Mouse (Mus musculus): ENCODE results near the gene Nme2.
A peak's percentile ranks its signal among the peaks of the same experiment; 100 is the strongest.
"Not testable (repeated sequence)": the region's sequence is repeated elsewhere in the genome, so short reads cannot be mapped to it uniquely, and the experiment has no call there.

Gene Nme2

GRCm38 (mm10) chr11:93967381-93967780 lies 11.3 kb upstream of the Nme2 start:
- DNase-seq (ENCODE audit: low spot score), result no peak

GRCm38 (mm10) chr11:93965391-93965790 lies 9.3 kb upstream of the Nme2 start:
- no peak for DNase-seq (ENCODE audit: low spot score)

DNA sequence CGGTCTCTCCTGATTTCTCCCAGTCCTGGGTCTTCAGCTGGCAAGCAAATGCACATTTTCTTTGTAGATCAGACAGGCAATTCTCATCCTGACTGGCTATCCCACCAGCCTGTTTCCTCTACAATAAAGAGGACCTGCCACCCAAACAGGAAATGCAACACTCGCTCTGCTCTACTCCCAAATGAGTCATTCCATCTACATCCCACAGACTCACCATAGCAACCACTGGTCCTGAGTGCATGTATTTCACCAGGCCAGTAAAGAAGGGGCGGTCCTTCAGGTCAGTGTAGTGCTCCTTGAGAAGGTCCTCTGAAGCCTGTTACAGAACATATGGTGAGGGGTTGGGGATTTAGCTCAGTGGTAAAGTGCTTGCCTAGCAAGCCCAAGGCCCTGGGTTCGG lies 7.0 kb upstream of the Nme2 start:
- DNase-seq (ENCODE audit: low spot score), result no peak

DNA sequence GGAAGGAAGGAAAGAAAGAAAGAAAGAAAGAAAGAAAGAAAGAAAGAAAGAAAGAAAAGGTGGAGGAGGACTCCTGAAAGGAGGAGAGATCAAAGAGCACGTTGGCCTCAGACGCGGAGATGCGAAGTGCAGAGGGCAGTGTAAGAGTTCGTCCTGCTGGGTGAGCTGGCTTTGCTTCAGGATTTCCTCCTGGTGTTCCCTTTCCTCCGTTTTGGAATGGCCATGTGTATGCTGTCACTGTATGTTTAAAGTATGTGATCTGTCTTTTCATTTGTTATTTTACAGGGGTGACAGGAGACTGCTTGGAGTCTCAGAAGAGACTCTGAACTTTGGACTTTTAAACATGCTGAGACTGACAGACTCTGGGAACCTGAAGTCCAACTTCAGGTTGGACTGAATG lies 5.4 kb upstream of the Nme2 start:
- DNase-seq (ENCODE audit: low spot score), result no peak

DNA sequence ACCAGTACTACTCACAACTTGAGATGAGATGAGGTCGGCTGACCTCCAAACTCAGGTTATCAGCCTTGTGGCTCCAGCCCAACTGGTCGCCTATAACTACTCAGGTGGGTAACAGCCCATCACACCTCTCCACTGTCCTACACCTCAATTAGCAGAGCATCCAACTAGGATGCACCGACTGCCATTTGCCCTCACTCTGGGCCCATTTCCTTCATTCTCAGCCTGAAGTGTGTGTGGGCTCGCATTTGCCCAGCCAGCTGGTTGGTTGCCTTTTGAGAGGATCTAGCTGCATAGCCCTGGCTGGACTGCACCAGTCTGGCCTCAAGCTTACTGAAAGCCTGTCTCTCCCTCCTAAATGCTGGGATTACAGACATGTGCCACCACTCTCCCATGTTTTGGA lies 1.7 kb upstream of the Nme2 start:
- DNase-seq (ENCODE audit: low spot score), result no peak

GRCm38 (mm10) chr11:93957031-93957555 lies 1.0 kb upstream of the Nme2 start:
- DNase-seq (ENCODE audit: low spot score), result no peak

- peak; percentile 89 for DNase-seq (ENCODE audit: low spot score)
Observed at GRCm38 (mm10) chr11:93955256-93956150, 556 bp downstream of the Nme2 start.

- no peak for DNase-seq (ENCODE audit: low spot score)
Observed at GRCm38 (mm10) chr11:93954738-93955255, 1.3 kb downstream of the Nme2 start.

DNA sequence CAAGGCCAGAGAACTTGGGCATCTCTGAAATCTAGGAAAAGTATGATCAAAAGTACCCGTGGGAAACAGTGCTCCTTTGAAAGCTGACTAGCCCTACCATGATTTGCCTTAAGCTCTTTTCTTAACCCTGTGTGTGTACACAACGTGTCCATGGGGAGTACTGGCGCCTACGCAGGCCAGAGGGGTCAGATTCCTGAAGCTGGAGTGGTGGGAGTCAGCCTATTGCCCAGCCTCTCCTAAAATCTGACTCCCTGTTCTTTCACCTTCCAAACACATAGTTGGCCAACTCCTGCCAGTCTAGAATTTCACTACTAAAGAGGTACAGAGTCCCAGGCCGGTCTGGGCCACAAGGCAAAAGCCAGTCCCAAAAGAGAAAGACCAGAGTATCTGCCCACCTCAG lies 3.7 kb downstream of the Nme2 start:
- no peak for DNase-seq (ENCODE audit: low spot score)

GRCm38 (mm10) chr11:93950045-93950444 lies 6.0 kb downstream of the Nme2 start:
- no peak for DNase-seq (ENCODE audit: low spot score)

DNA sequence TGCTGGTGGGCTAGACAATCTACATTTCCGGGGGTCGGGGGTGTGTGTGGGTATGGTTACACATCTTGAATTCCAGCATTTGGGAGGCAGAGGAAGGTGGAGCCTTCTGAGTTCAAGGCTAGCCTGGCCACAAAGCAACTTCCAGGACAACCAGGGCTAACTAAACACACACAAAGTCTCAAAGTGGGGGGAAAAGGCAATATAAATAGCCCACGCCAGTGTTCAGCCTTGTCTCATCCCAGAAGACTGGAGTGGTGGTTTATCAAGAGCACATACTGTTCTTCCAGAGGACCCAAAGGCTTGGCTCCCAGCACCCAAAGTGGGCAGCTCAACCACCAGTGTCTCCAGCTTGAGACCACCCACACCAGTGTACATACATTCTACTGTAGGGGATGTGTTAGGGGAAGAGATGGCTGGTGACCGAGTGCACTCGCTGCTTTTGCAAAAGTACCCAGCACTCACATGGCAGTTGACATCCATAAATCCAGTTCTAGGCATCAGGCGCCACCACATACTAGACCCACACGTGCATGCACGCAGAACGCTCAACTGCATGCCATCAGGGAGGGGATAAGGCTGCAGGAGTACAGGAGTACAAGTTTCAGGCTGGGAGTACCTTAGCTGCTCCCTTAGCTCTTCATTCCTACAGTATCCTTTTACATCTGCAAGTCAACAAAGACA lies 7.0 kb downstream of the Nme2 start:
- DNase-seq (ENCODE audit: low spot score), result no peak

GRCm38 (mm10) chr11:93944986-93945385 lies 11.1 kb downstream of the Nme2 start:
- no peak for DNase-seq (ENCODE audit: low spot score)

DNA sequence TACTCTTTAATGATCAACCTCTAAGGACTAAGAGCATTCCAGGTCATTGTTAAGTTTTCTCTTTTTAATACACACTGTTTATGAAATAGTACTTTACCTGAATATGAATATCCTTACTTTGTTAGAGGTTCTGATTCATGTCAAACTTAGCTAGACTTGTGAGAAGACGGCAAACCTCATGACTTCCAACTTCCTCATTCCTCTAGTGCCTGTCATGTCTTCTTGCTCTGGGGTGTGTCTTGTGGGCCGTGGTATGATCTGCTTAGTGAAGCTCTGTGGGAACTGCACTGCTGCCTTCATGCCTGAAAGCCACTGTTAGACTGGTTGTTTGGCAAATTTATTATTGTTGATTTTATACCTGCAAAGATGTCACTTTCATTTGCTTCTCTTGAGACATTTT lies 15.2 kb downstream of the Nme2 start:
- DNase-seq (ENCODE audit: low spot score), result no peak

- DNase-seq (ENCODE audit: low spot score), result no peak
Observed at GRCm38 (mm10) chr11:93929106-93929505, 27.0 kb downstream of the Nme2 start.

GRCm38 (mm10) chr11:93915019-93915418 lies 41.0 kb downstream of the Nme2 start:
- not testable (repeated sequence) for DNase-seq (ENCODE audit: low spot score)

- no peak for DNase-seq (ENCODE audit: low spot score)
Observed at GRCm38 (mm10) chr11:93911603-93912002, 44.5 kb downstream of the Nme2 start.

- no peak for DNase-seq (ENCODE audit: low spot score)
Observed at GRCm38 (mm10) chr11:93908829-93909228, 47.2 kb downstream of the Nme2 start.

DNA sequence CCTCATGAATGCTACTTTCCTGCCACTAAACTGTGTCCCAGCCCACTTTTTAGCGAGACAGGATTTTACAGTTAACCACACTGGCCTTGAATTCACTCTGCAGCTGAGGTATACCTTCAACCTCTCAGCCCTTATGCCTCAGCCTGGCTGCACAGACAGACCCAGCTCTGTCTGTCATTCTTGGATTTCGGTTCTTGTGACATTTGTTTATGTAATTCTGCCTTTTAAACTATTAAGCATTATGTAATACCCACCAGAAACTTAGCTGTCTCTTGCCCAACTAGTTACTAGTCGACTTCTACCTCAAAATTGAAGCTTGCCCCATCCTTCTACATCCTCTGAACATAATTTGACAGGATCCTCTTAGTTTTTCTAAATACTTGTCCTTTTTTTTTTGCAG lies 48.2 kb downstream of the Nme2 start:
- no peak for DNase-seq (ENCODE audit: low spot score)

- no peak for DNase-seq (ENCODE audit: low spot score)
Observed at GRCm38 (mm10) chr11:93906834-93907233, 49.2 kb downstream of the Nme2 start.
